Mouse (Mus musculus): ENCODE data around the gene Hist1h4d.

Hist1h4d gene

DNA sequence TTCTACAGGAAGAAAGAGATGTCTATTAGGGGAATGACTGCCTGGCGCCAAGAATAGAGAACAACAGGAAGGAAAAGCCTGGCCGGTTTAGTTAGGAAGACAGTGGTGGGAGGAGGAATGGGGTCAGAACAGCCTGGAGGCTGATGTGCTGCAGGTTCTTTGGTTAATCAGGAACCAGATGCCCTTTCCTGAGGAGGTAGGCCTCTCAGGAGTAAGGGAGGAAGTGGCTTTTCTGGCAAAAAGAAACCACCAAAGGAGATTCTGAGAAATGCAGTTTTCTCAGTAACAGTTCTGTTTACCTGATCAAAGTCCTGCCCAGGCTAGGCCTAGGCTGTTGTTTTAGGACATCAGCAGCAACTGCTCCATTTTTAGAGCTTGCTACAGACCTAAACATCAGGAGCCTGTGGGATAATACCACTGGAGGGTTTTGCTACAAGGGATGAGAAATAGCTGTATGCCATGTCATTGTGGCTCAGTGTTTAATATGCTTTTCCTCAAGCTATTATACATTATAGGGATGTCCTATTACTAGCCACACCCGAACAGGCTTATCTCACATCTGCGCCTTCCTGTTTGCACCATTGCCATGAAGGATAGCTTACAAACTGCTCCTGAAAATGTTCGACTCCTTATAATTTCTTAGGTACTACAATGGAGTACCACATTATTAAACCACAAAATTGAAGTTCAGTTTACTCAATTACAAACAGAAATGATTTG is 11.8 kb downstream of the Hist1h4d start:
- DNase-seq (ENCODE audit: low read depth in 2 of 2, low spot score in 2 of 2): no peak

- DNase-seq (ENCODE audit: low read depth in 2 of 2, low spot score in 2 of 2): no peak
These were observed 13.8 kb downstream of the Hist1h4d start for GRCm38 (mm10) chr13:23595185-23595584.

- DNase-seq (ENCODE audit: low read depth in 2 of 2, low spot score in 2 of 2): no peak
These were observed 14.4 kb downstream of the Hist1h4d start for GRCm38 (mm10) chr13:23595622-23596372.

- peak; percentile 72 to 83 for DNase-seq (ENCODE audit: low read depth in 2 of 2, low spot score in 2 of 2)
These were observed 16.6 kb downstream of the Hist1h4d start for GRCm38 (mm10) chr13:23597957-23598356.

- DNase-seq (ENCODE audit: low read depth in 2 of 2, low spot score in 2 of 2): no peak
These were observed 21.8 kb downstream of the Hist1h4d start for GRCm38 (mm10) chr13:23603182-23603699.

- no peak for DNase-seq (ENCODE audit: low read depth in 2 of 2, low spot score in 2 of 2)
These were observed 23.1 kb downstream of the Hist1h4d start for GRCm38 (mm10) chr13:23604452-23604851.

DNA sequence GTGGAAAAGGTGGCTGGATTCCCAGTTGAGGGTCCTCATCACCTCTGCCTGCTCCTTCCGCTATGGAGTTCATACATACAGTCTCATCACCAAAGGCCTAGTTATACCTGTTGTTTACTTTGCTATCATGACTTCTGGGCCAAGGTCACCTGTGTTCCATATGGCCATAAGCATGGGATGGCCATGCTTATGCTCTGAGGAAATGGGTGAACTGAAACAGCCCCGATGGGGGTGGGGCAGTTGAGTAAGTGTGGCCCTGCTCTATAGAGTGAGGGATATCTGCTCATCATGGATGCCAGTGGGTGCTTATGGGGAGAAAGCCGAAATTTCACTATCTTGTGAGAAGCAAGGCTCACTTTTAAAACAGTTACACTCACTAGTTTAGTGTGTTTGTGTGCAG is 23.7 kb downstream of the Hist1h4d start:
- no peak for DNase-seq (ENCODE audit: low read depth in 2 of 2, low spot score in 2 of 2)

GRCm38 (mm10) chr13:23609209-23609608 is 27.8 kb downstream of the Hist1h4d start:
- DNase-seq (ENCODE audit: low read depth in 2 of 2, low spot score in 2 of 2): no peak

GRCm38 (mm10) chr13:23609844-23610243 is 28.4 kb downstream of the Hist1h4d start:
- no peak for DNase-seq (ENCODE audit: low read depth in 2 of 2, low spot score in 2 of 2)

DNA sequence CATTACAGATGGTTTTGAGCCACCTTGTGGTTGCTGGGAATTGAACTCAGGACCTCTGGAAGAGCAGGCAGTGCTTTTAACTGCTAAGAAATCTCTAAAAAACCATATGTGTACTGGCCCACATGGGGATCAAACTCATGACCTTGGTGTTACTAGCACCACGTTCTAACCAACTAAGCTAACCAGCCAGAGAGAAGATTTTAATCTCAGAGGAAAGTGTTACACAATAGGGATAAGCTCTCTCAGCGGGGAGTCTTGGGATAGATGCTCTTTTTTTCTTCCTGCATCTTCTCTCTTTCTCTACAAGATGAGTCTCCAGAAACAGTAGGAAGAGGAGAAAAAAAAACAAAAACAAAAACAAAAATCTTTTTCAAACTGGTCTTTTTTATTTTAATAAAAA is 29.0 kb downstream of the Hist1h4d start:
- DNase-seq (ENCODE audit: low read depth in 2 of 2, low spot score in 2 of 2): no peak

- no peak for DNase-seq (ENCODE audit: low read depth in 2 of 2, low spot score in 2 of 2)
These were observed 30.2 kb downstream of the Hist1h4d start for GRCm38 (mm10) chr13:23611638-23612037.

- DNase-seq (ENCODE audit: low read depth in 2 of 2, low spot score in 2 of 2): no peak
These were observed 38.8 kb downstream of the Hist1h4d start for GRCm38 (mm10) chr13:23620056-23620732.

GRCm38 (mm10) chr13:23620733-23621531 is 39.5 kb downstream of the Hist1h4d start, which contains the start of gene Hist1h2be:
Gene Hist1h2be, minus strand, starts transcription at chr13:23621124.
- DNase-seq (ENCODE audit: low read depth in 2 of 2, low spot score in 2 of 2): peak; percentile 48 to 60

DNA sequence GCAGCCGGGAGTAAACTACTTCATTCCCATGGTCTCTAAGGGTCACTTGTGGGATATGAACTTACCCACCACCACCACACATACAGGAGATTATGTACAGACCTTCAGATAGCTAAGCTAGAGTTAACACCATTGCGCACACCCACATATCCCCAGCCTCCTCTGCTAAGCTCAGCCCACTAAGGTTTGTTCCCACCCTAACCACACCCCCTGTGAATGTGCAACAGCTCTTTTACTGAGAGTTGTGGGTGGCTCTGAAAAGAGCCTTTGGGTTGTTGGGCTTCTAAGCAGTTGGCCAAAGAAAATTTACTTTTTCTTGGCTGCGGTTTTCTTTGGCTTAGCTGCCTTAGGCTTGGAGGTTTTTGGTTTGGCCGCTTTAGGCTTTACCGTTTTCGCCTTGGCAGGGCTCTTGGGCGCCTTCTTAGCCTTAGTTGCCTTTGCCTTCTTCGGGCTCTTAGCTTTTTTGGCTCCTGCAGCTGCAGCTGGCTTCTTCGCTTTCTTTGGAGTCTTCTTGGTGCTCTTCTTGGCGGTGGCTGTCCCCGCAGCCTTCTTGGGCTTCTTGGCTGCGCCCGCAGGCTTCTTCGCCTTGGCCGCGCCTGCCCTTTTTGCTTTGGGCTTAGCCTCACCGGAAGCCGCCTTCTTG is 40.3 kb downstream of the Hist1h4d start:
- DNase-seq (ENCODE audit: low read depth in 2 of 2, low spot score in 2 of 2): peak; percentile 57 to 73

DNA sequence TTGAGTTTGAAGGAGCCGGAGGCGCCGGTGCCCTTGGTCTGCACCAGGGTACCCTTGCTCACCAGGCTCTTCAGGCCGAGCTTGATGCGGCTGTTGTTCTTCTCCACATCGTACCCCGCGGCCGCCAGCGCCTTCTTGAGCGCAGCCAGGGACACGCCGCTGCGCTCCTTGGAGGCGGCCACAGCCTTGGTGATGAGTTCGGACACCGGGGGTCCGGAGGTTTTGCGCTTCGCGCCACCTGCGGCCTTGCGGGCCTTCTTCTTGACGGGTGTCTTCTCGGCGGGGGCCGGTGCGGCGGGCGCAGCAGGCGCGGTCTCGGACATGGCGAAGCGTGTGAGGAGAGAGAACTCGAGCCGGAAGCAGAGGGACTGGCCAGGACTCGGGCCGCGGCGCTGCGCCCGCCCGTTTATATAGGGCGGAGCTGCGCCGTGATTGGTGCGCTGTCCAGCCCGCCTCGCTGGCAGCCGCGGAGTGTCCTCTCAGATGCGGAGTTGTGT is 40.8 kb downstream of the Hist1h4d start, which contains the start of gene Hist1h1e:
Gene Hist1h1e, minus strand, starts transcription at position 384 of the 497 bp plus-strand sequence.
- DNase-seq (ENCODE audit: low read depth in 2 of 2, low spot score in 2 of 2): peak; percentile 49 to 57

DNA sequence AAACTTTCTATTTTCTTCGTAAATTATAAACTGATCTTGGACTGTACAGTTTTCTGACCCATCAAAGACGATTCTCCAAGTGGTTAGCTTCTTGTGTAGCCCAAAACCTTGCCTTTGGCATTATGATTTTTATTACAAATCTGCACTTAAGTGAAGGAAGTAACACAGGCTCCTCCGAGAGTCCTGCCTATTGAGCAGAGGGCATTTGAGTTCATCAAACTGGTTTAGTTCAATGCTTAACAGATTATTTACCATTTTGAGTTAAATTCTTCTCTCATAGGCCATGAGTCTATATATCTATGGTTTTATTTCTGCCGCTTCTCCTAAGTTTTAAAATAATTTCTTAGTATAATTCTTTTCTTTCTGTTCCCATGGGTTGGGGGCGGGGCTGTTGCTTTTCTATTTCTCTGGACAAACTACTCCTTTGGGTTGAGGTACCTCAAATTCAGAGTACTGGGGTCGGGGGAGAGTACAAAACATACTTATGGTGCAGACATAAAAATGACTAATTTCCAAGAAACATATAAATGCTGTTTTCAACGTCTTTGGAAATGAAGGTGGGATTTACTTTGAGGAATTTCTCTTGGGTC is 41.6 kb downstream of the Hist1h4d start:
- no peak for DNase-seq (ENCODE audit: low read depth in 2 of 2, low spot score in 2 of 2)

DNA sequence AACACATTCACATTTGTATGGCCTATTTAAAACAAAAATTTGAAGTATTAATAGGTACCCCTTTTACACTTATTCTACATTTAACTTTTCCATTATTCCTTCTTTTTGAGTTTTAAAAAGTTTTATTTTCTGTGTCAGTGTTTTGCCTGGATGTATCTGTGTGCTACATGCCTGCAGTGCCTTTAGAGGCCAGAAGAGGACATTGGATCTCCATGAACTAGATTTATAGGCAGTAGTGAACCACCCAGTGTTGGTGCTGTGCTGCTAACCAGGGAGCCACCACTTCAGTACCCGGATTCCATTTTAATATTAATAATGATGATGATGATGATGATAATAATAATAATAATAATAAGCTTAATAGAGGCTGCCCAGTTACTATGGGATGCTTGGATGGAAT is 49.3 kb downstream of the Hist1h4d start:
- peak in 1 of 2 experiments; percentile 7 for DNase-seq (ENCODE audit: low read depth in 2 of 2, low spot score in 2 of 2)
